ENCODE assay signal across 25 mouse cellular contexts in the genomic region with DNA sequence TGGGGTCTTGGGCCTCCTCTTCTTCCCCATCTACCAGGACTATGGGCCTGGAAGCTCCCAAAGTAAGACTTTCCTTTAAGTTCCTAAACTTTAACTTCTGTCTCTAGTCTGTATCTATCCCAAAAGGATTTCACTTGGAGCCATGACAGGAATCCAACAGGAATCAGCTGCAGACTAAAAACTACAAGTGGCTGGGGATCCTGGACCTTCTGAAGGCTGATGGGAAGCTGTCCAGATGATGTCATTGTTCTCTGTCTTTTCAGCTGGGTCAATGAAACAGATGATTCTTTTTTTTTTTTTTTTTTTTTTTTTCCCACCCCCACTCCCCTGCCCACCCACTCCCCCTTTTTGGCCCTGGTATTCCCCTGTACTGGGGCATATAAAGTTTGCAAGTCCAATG. TPM values are rescaled to one million over a fixed set of nuclear protein-coding genes. Genes with fewer than 3 reads are reported as not detected.
DNase-seq lines count a peak whose midpoint lies in the region; ATAC-seq lines count a peak whose summit lies in the region.
"Had no signal": no experiment of that assay in that cellular context is flagged by ENCODE, and none has a peak within 500 bp of the region (broad histone marks: within the 10 kb centered on the region; RNA-seq: fewer than 3 reads in every experiment).

No protein-coding gene starts in this region.

- no peak overlapping the region for H3K4me2 ChIP-seq in heart, embryonic 12.5 days
- H3K4me2 ChIP-seq: embryonic facial prominence, embryonic 12.5 days; forebrain, embryonic 12.5 days; forebrain, embryonic 15.5 days; heart, embryonic 13.5 days; hindbrain, embryonic 12.5 days; hindbrain, embryonic 15.5 days had no signal

- ATAC-seq in heart, embryonic 12.5 days (ENCODE audit: insufficient number of reproducible peaks, low FRiP score) = no peak
- ATAC-seq: forebrain, embryonic 15.5 days; intestine, postnatal 0 days; Patski had no signal

- H3K9ac ChIP-seq in heart, embryonic 12.5 days = no peak overlapping the region
- H3K9ac ChIP-seq: embryonic facial prominence, embryonic 12.5 days; forebrain, embryonic 12.5 days; forebrain, embryonic 15.5 days; heart, embryonic 13.5 days; hindbrain, embryonic 12.5 days; hindbrain, embryonic 15.5 days had no signal

- peak; percentile 31 for DNase-seq in gastrocnemius, adult 18-20 months (ENCODE audit: low spot score)
- DNase-seq in gastrocnemius, postnatal 36 days = no peak
- DNase-seq in heart, adult 8-10 months (ENCODE audit: low spot score) = peak; percentile 41
- no peak for DNase-seq in heart, embryonic 10.5 days (ENCODE audit: low spot score)
- DNase-seq in heart, postnatal 4 days = peak; percentile 39
- DNase-seq: adrenal gland, postnatal 10 days; adrenal gland, postnatal 36 days; B cell, adult 2 months; cerebellum, adult 18-20 months; cerebellum, adult 9-10 months; cerebellum, postnatal 14 days; gastrocnemius, postnatal 25 days; kidney, adult 2 months had no signal

- H3K27me3 ChIP-seq in heart, embryonic 10.5 days (ENCODE audit: insufficient read depth, poor library complexity, severe bottlenecking) = no peaks in the 10 kb centered on the region
- H3K27me3 ChIP-seq in heart, embryonic 12.5 days (replicated peaks) = no peaks in the 10 kb centered on the region
- H3K27me3 ChIP-seq: CH12.LX; embryonic facial prominence, embryonic 12.5 days; forebrain, embryonic 12.5 days; forebrain, embryonic 15.5 days; heart, embryonic 13.5 days; hindbrain, embryonic 12.5 days; hindbrain, embryonic 15.5 days; Patski had no signal

- H3K4me1 ChIP-seq in heart, embryonic 10.5 days = no peaks in the 10 kb centered on the region
- H3K4me1 ChIP-seq in heart, embryonic 12.5 days (replicated peaks) = no peaks in the 10 kb centered on the region
- H3K4me1 ChIP-seq: embryonic facial prominence, embryonic 12.5 days; forebrain, embryonic 12.5 days; forebrain, embryonic 15.5 days; heart, embryonic 13.5 days; hindbrain, embryonic 12.5 days; hindbrain, embryonic 15.5 days had no signal

- H3K4me3 ChIP-seq in heart, embryonic 10.5 days = no peak overlapping the region
- no peak overlapping the region for H3K4me3 ChIP-seq in heart, embryonic 12.5 days
- H3K4me3 ChIP-seq: embryonic facial prominence, embryonic 12.5 days; erythroblast, embryonic 14.5 days; forebrain, embryonic 12.5 days; forebrain, embryonic 15.5 days; heart, embryonic 13.5 days; hindbrain, embryonic 12.5 days; hindbrain, embryonic 15.5 days had no signal

- H3K27ac ChIP-seq in heart, embryonic 10.5 days = no peak overlapping the region
- no peak overlapping the region for H3K27ac ChIP-seq in heart, embryonic 12.5 days (ENCODE audit: poor library complexity, severe bottlenecking)
- H3K27ac ChIP-seq: embryonic facial prominence, embryonic 12.5 days; forebrain, embryonic 12.5 days; forebrain, embryonic 15.5 days; heart, embryonic 13.5 days; hindbrain, embryonic 12.5 days; hindbrain, embryonic 15.5 days had no signal

- H3K9me3 ChIP-seq in heart, embryonic 10.5 days = no peaks in the 10 kb centered on the region
- peaks cover 12% of the 10 kb centered on the region; the same call in 1 of the 2 replicates for H3K9me3 ChIP-seq in heart, embryonic 12.5 days (replicated peaks)
- H3K9me3 ChIP-seq: embryonic facial prominence, embryonic 12.5 days; forebrain, embryonic 12.5 days; forebrain, embryonic 15.5 days; G1E; heart, embryonic 13.5 days; hindbrain, embryonic 12.5 days; hindbrain, embryonic 15.5 days had no signal

- H3K36me3 ChIP-seq in heart, embryonic 10.5 days = no peaks in the 10 kb centered on the region
- H3K36me3 ChIP-seq in heart, embryonic 12.5 days = no peaks in the 10 kb centered on the region
- H3K36me3 ChIP-seq: embryonic facial prominence, embryonic 12.5 days; forebrain, embryonic 12.5 days; forebrain, embryonic 15.5 days; G1E; heart, embryonic 13.5 days; hindbrain, embryonic 12.5 days; hindbrain, embryonic 15.5 days had no signal

- intact Hi-C loops in gastrocnemius, postnatal 36 days (cut with DNase I) = no loop called here

RNA-seq across cellular contexts. Expression of a gene that starts 16.4 kb away (rescaled TPM):
- total RNA-seq in gastrocnemius, adult 18-20 months (2021) = 10 to 100 TPM; 14.6 to 19.2 TPM
- total RNA-seq in gastrocnemius, postnatal 36 days (2021) = 10 to 100 TPM; 11.8 to 13.2 TPM
- 10 to 100 TPM; 28.5 to 34.5 (median 32.8) TPM for total RNA-seq in heart, adult 8-10 months (2022)
- 55.5 and 63.4 TPM in 2 replicates for polyA plus RNA-seq in heart, embryonic 10.5 days (2016; fragmentation: Nextera tagmentation; extraction: Ambion mirVana)
- total RNA-seq in heart, postnatal 4 days (2021) = 10 to 100 TPM; 75.0 to 75.7 TPM
- 63.4 and 68.1 TPM in 2 replicates for polyA plus RNA-seq in heart, embryonic 12.5 days (2016; fragmentation: Nextera tagmentation; extraction: Ambion mirVana)

Comparison
In these comparisons a context has a peak if more than half of its experiments do, and no peak if none do; other contexts are left out.
1. DNase-seq: peak in gastrocnemius, adult 18-20 months (single experiment), heart, adult 8-10 months (single experiment) and heart, postnatal 4 days (single experiment); none in gastrocnemius, postnatal 36 days (0 of 2) and heart, embryonic 10.5 days (single experiment).